Mouse (Mus musculus): ENCODE data around the gene Kcnma1. TPM values are rescaled to one million over a fixed set of nuclear protein-coding genes. Genes with fewer than 3 reads are reported as not detected.

Kcnma1 gene
- polyA plus RNA-seq, 1 experiment from 2014 or later = 7.8 TPM

DNA sequence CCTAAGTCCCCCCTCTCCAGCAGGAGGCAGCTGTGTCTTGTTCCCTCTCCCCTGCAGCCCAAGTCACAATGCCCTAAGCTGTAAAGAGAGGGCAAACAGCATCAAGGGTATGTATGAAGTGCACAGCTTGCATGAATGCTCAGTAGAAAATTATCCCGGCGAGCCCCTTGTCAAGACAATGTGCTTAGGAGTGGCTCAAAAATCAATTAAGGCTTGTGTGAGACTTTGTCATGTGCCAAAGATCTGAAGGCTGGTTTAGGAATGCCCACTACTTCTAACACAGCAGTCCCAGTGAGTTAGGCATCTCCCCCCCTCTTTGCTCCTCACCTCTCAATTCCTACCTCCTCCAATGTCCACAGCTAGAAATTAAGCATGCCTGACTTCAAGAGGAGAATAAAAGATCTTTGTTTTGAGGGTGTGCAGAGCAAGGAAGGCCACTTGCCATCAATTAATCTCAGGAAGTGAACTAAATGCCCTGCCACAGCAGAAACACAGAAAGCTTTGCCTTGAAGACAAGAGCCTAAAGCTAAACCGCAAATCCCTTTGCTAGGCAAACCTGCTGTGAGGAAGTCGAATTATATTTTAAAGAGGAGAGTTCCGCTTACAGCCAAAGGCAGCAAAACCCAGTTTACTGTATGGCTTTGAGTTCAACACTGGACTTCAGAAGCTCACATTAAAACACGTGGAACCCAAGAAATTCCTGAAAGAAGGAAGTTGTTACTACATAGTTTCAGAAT is 635.8 kb downstream of the Kcnma1 start:
- no peaks in the 10 kb centered on the region for H3K36me3 ChIP-seq (ENCODE audit: control insufficient read depth, insufficient read depth, low read length)
- H3K4me3 ChIP-seq (ENCODE audit: low read depth, low read length) = no peak overlapping the region
- no peaks in the 10 kb centered on the region for H3K9me3 ChIP-seq (ENCODE audit: control insufficient read depth, low read length)
- H3K4me2 ChIP-seq (ENCODE audit: low read depth, low read length) = no peak overlapping the region
- DNase-seq (ENCODE audit: low spot score) (peak; percentile 50), ATAC-seq (ENCODE audit: low read depth) (no peak)
- no peaks in the 10 kb centered on the region for H3K27me3 ChIP-seq (replicated peaks; ENCODE audit: control insufficient read depth, insufficient read depth, low read length)
- peaks cover 8% of the 10 kb centered on the region; the same call in 1 of the 2 replicates for H3K4me1 ChIP-seq (ENCODE audit: control insufficient read depth, insufficient read depth, low read length)
- H3K9ac ChIP-seq (ENCODE audit: low read depth, low read length) = no peak overlapping the region
- H3K27ac ChIP-seq (replicated peaks; ENCODE audit: low read depth, low read length) = no peak overlapping the region
- 26% methylated on average over 6 of the region's 6 CpGs for WGBS

DNA sequence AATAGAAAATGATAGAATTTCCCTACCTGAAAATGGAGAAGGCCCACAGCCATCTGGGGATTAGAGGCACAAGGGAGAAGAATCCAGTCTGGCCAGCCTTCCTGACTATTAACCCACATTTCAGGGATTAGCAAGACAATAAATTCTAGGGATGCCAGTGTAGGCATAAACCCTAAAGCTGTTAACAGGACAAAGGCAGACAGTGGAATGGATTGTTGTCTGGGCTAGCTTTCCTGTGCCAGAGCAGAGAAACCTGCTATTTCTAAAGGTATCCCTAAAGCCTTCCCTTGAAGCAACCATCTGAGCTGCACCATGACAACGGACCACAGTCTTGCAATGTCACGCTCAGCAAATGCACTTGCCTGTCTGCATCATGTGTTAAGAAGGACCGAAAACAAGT is 642.3 kb downstream of the Kcnma1 start:
- Histone ChIP-seq H3K27me3 (replicated peaks; ENCODE audit: control insufficient read depth, insufficient read depth, low read length) (no peaks in the 10 kb centered on the region), H3K9ac (ENCODE audit: low read depth, low read length) (no peak overlapping the region), H3K27ac (replicated peaks; ENCODE audit: low read depth, low read length) (no peak overlapping the region), H3K4me3 (ENCODE audit: low read depth, low read length) (no peak overlapping the region), H3K36me3 (ENCODE audit: control insufficient read depth, insufficient read depth, low read length) (no peaks in the 10 kb centered on the region), H3K4me2 (ENCODE audit: low read depth, low read length) (no peak overlapping the region), H3K9me3 (ENCODE audit: control insufficient read depth, low read length) (no peaks in the 10 kb centered on the region), H3K4me1 (ENCODE audit: control insufficient read depth, insufficient read depth, low read length) (no peaks in the 10 kb centered on the region)
- ATAC-seq (ENCODE audit: low read depth) = peak; percentile 85; the same call in 1 of the 2 replicates
- 42% methylated on average over 3 of the region's 3 CpGs for WGBS
- DNase-seq (ENCODE audit: low spot score) = peak; percentile 33

DNA sequence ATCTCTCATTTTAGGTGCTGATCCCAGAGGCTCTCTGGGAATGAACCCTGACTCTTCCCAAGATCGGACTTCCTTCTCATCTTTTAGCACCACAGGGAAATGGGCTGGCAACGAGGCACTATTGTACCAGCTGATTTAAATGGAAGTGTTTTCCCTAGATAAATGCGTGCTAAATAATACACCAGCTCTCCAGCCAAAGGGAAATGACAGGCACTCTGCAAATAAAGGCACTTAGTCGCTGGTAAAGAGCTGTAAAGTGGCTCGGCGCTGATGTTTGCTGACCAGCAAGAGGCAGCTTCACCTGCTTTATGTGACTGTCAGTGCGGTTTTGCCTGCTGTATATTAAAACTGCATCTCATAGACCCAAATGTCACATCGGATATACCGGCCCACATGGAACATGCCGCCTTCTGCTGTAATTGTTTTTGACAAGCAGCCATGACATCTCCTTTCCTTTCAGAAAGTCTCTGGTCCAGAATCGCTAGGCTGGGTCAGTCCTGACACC is 653.7 kb downstream of the Kcnma1 start:
- whole genome bisulfite sequencing = 78% methylated on average over 11 of the region's 11 CpGs
- Histone ChIP-seq H3K27ac (replicated peaks; ENCODE audit: low read depth, low read length) (no peak overlapping the region), H3K27me3 (replicated peaks; ENCODE audit: control insufficient read depth, insufficient read depth, low read length) (no peaks in the 10 kb centered on the region), H3K36me3 (ENCODE audit: control insufficient read depth, insufficient read depth, low read length) (no peaks in the 10 kb centered on the region), H3K4me1 (ENCODE audit: control insufficient read depth, insufficient read depth, low read length) (no peaks in the 10 kb centered on the region), H3K9me3 (ENCODE audit: control insufficient read depth, low read length) (no peaks in the 10 kb centered on the region), H3K9ac (ENCODE audit: low read depth, low read length) (no peak overlapping the region), H3K4me2 (ENCODE audit: low read depth, low read length) (no peak overlapping the region), H3K4me3 (ENCODE audit: low read depth, low read length) (no peak overlapping the region)
- ATAC-seq (ENCODE audit: low read depth) (no peak; the same call in 1 of the 2 replicates), DNase-seq (ENCODE audit: low spot score) (peak; percentile 19)

DNA sequence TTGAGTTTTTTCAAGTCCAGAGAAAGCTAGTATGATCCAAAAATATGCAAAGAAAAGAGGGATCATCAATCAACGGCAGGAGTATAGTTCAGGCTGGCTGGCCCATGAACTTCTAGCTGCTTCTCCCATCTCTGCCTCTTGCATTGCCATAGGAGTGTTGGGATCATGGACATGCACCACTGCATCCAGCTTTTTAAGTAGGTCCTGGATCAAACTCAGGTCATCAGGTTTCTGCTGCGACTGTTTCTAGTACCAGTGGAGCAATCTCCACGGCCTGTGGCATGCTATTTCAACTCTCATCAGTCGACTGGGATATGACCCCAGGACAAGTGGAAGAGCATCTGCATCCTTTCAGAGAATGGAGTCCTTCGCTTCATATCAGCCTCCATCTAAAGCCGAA is 655.5 kb downstream of the Kcnma1 start:
- H3K9me3 ChIP-seq (ENCODE audit: control insufficient read depth, low read length) = no peaks in the 10 kb centered on the region
- no peaks in the 10 kb centered on the region for H3K36me3 ChIP-seq (ENCODE audit: control insufficient read depth, insufficient read depth, low read length)
- DNase-seq (ENCODE audit: low spot score) (no peak), ATAC-seq (ENCODE audit: low read depth) (no peak)
- H3K27ac ChIP-seq (replicated peaks; ENCODE audit: low read depth, low read length) = no peak overlapping the region
- no peak overlapping the region for H3K9ac ChIP-seq (ENCODE audit: low read depth, low read length)
- no peak overlapping the region for H3K4me3 ChIP-seq (ENCODE audit: low read depth, low read length)
- H3K4me1 ChIP-seq (ENCODE audit: control insufficient read depth, insufficient read depth, low read length) = no peaks in the 10 kb centered on the region
- no peak overlapping the region for H3K4me2 ChIP-seq (ENCODE audit: low read depth, low read length)
- H3K27me3 ChIP-seq (replicated peaks; ENCODE audit: control insufficient read depth, insufficient read depth, low read length) = no peaks in the 10 kb centered on the region
- WGBS = 92% methylated on average over 6 of the region's 6 CpGs

DNA sequence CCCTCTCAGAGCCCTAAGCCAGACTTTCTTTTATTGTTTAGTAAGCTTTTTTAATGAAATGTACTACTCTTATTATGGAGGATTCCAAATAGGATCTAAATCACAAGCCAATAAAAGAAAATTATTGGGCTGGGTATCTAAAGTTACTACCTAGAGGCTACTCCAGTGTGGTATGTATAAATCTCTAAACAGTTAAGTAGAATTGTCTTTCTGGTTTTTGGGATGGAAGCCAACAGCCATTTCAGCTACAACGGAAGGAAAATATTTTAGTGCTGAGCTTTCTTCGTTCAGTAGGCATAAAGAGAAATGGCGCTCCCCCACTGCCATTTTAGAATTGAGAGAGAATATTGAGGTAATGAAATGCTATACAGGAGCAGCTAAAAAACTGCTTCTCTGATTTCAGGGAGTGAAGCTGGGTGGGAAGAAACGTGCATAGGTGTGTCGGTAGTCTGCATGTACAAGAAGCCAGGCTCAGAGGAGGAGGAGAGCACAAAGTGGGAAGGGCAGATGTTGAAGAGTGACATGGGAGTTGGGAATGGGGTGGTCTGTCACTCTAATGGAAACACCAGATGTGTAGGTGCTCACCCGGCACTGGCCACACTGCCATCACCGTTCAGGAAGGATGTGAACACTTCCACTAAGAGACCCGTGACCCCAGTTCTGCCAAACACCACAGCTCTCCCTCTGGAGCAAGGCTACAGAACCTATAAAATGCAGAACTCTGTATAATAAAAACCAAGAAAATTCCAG is 656.6 kb downstream of the Kcnma1 start:
- Histone ChIP-seq H3K27ac (replicated peaks; ENCODE audit: low read depth, low read length) (no peak overlapping the region), H3K27me3 (replicated peaks; ENCODE audit: control insufficient read depth, insufficient read depth, low read length) (no peaks in the 10 kb centered on the region)
- no peak for ATAC-seq (ENCODE audit: low read depth)

DNA sequence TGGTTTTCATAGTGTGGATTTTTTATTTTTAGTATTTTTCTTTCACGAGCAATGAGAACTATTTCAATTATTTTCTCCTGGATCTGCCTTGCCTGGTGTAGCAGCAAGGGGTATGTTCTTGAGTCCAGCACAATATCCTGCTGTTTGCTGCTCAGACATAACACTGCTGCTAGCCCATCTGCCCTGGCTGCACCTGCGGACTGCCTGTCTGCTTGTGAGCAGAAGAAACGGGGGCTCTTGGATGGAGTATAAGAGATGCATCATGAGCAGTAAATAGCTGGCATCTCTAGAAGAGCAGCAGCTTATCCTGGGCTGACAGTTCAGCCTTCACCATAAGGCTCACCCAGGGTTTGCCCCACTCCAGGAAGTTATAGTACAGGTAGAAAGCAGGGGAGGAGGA is 687.5 kb downstream of the Kcnma1 start:
- Histone ChIP-seq H3K4me3 (ENCODE audit: low read depth, low read length) (no peak overlapping the region), H3K9me3 (ENCODE audit: control insufficient read depth, low read length) (no peaks in the 10 kb centered on the region), H3K4me2 (ENCODE audit: low read depth, low read length) (no peak overlapping the region), H3K36me3 (ENCODE audit: control insufficient read depth, insufficient read depth, low read length) (no peaks in the 10 kb centered on the region), H3K27me3 (replicated peaks; ENCODE audit: control insufficient read depth, insufficient read depth, low read length) (no peaks in the 10 kb centered on the region), H3K9ac (ENCODE audit: low read depth, low read length) (no peak overlapping the region), H3K4me1 (ENCODE audit: control insufficient read depth, insufficient read depth, low read length) (no peaks in the 10 kb centered on the region), H3K27ac (replicated peaks; ENCODE audit: low read depth, low read length) (no peak overlapping the region)
- WGBS = 80% methylated on average over 3 of the region's 3 CpGs
- ATAC-seq (ENCODE audit: low read depth) (no peak), DNase-seq (ENCODE audit: low spot score) (no peak)

More for the DNA sequence above, 656.6 kb downstream of the Kcnma1 start:
- Histone ChIP-seq H3K4me1 (ENCODE audit: control insufficient read depth, insufficient read depth, low read length) (no peaks in the 10 kb centered on the region), H3K4me3 (ENCODE audit: low read depth, low read length) (no peak overlapping the region), H3K9me3 (ENCODE audit: control insufficient read depth, low read length) (no peaks in the 10 kb centered on the region), H3K9ac (ENCODE audit: low read depth, low read length) (no peak overlapping the region), H3K4me2 (ENCODE audit: low read depth, low read length) (no peak overlapping the region), H3K36me3 (ENCODE audit: control insufficient read depth, insufficient read depth, low read length) (no peaks in the 10 kb centered on the region)
- WGBS = 71% methylated on average over 8 of the region's 8 CpGs
- peak; percentile 47 for DNase-seq (ENCODE audit: low spot score)

DNA sequence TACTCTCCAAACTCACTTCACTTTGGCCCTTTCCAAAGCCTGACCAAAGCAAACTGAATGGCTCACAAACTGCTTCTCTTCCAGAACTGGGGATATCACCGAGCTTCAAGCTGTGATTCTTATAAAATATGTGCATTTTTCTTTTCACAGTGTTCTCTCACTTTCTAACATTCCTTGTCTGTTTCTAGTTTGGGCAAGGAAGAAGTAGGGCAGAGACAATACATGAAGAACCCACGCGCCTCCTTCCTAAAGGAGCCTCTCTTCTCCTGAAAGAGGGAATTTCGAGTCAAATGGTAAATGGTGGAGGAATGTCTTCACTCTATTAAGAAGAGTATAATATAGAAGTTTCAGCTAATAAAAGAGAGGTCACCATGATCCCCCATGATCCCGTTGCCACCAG is 709.0 kb downstream of the Kcnma1 start:
- Histone ChIP-seq H3K27ac (replicated peaks; ENCODE audit: low read depth, low read length) (no peak overlapping the region), H3K9me3 (ENCODE audit: control insufficient read depth, low read length) (no peaks in the 10 kb centered on the region), H3K9ac (ENCODE audit: low read depth, low read length) (no peak overlapping the region), H3K27me3 (replicated peaks; ENCODE audit: control insufficient read depth, insufficient read depth, low read length) (no peaks in the 10 kb centered on the region), H3K4me3 (ENCODE audit: low read depth, low read length) (no peak overlapping the region), H3K4me2 (ENCODE audit: low read depth, low read length) (no peak overlapping the region), H3K4me1 (ENCODE audit: control insufficient read depth, insufficient read depth, low read length) (no peaks in the 10 kb centered on the region), H3K36me3 (ENCODE audit: control insufficient read depth, insufficient read depth, low read length) (no peaks in the 10 kb centered on the region)
- no peak for DNase-seq (ENCODE audit: low spot score)
- no peak for ATAC-seq (ENCODE audit: low read depth)
- WGBS = 87% methylated on average over 5 of the region's 5 CpGs

DNA sequence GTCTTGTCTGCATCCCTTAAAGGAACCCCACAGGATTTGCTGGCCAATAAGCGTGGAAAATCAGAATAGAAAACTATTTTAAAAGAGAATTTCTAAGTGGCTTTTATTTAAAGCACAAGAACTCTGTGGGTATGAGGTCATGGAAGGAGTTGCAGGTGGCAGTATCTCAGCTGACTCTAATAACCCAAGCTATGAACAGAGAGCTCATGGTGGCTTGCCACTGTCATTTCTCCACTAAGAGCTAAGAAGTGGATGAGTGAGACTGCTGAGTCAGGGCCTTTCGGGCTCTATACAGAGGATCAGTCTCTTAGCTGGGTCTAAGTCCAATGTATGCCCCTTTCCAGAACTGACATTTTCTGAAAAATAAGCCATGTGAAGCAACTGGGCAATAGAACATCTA is 713.8 kb downstream of the Kcnma1 start:
- Histone ChIP-seq H3K36me3 (ENCODE audit: control insufficient read depth, insufficient read depth, low read length) (no peaks in the 10 kb centered on the region), H3K9ac (ENCODE audit: low read depth, low read length) (no peak overlapping the region), H3K27ac (replicated peaks; ENCODE audit: low read depth, low read length) (no peak overlapping the region), H3K4me3 (ENCODE audit: low read depth, low read length) (no peak overlapping the region), H3K9me3 (ENCODE audit: control insufficient read depth, low read length) (no peaks in the 10 kb centered on the region), H3K4me1 (ENCODE audit: control insufficient read depth, insufficient read depth, low read length) (no peaks in the 10 kb centered on the region), H3K4me2 (ENCODE audit: low read depth, low read length) (no peak overlapping the region), H3K27me3 (replicated peaks; ENCODE audit: control insufficient read depth, insufficient read depth, low read length) (no peaks in the 10 kb centered on the region)
- 92% methylated on average over 2 of the region's 2 CpGs for WGBS
- no peak for DNase-seq (ENCODE audit: low spot score)
- ATAC-seq (ENCODE audit: low read depth) = no peak
